Mouse (Mus musculus) liver, postnatal 0 days (tissue): Measurements from ENCODE around the gene Npas1. TPM values are rescaled to one million over a fixed set of nuclear protein-coding genes. Genes with fewer than 3 reads are reported as not detected.

ENCODE experiments used
- ATAC-seq: fragments of 200-750 bp; cut with Nextera tagmentation; 2 replicates; pipeline ENCODE4 v1.8.0; 2017; ENCODE audit warnings: mild to moderate bottlenecking, moderate library complexity
- DNase-seq: peaks from one replicate; pipeline ENCODE4 v3.0.0-alpha.2; 2016
- H3K27ac ChIP-seq: fragments of 300-500 bp; sonication (generic); 2 replicates; pipeline ENCODE4 v1.5.1; 2014; ENCODE audit warnings: antibody characterized with exemption, moderate library complexity, mild to moderate bottlenecking, low read depth
- H3K27me3 ChIP-seq: fragments of 300-500 bp; sonication (generic); 2 replicates; pipeline ENCODE4 v1.6.1; 2014; ENCODE audit warnings: low read length, control low read depth, mixed read lengths; ENCODE audit not compliant: insufficient read depth
- H3K36me3 ChIP-seq: fragments of 300-500 bp; sonication (generic); replicated peaks from 2 replicates; pipeline ENCODE4 v1.6.1; 2014; ENCODE audit warnings: mild to moderate bottlenecking, control low read depth, low read length, moderate library complexity, mixed read lengths; ENCODE audit not compliant: insufficient read depth
- H3K4me1 ChIP-seq: fragments of 300-500 bp; sonication (generic); 2 replicates; pipeline ENCODE4 v1.6.1; 2014; ENCODE audit warnings: antibody characterized with exemption, mild to moderate bottlenecking, control low read depth; ENCODE audit not compliant: insufficient read depth
- H3K4me2 ChIP-seq: fragments of 300-500 bp; sonication (generic); 2 replicates; pipeline ENCODE4 v1.6.1; 2014; ENCODE audit warnings: low read depth, mild to moderate bottlenecking, low read length, moderate library complexity, mixed read lengths
- H3K4me3 ChIP-seq: fragments of 300-500 bp; sonication (generic); 2 replicates; pipeline ENCODE4 v1.5.1; 2014; ENCODE audit warnings: low read depth, low read length
- H3K9ac ChIP-seq: fragments of 300-500 bp; sonication (generic); replicated peaks from 2 replicates; pipeline ENCODE4 v1.6.1; 2014; ENCODE audit warnings: mild to moderate bottlenecking, moderate library complexity
- H3K9me3 ChIP-seq: fragments of 300-500 bp; sonication (generic); 2 replicates; pipeline ENCODE4 v1.6.1; 2016; ENCODE audit warnings: mild to moderate bottlenecking, control low read depth, low read length, mixed read lengths
- CTCF ChIP-seq: sonication (generic); IDR thresholded peaks from 2 replicates; pipeline ENCODE4 v1.5.1; 2016; ENCODE audit warnings: antibody characterized with exemption, low read depth
- EP300 ChIP-seq: IDR thresholded peaks from 2 replicates; pipeline ENCODE4 v1.6.1; 2016; ENCODE audit warnings: antibody characterized with exemption, low read depth, mild to moderate bottlenecking
- WGBS: fragments of 180-500 bp; shearing (Covaris S2); extraction: QIAGEN DNeasy Blood & Tissue Kit; methylation state at CpG from one replicate; pipeline ENCODE4 v1.1.7; 2014; ENCODE audit not compliant: insufficient replicate concordance; 5-methylcytosine and 5-hydroxymethylcytosine counted together
- polyA plus RNA-seq: library from polyadenylated mRNA; unstranded; fragments of >200 nt; fragmentation: Nextera tagmentation; extraction: Ambion mirVana; gene quantifications from 2 replicates; pipeline ENCODE4 v1.2.1, GENCODE M21; 2015

The Npas1 gene
- polyA plus RNA-seq, 1 experiment from 2014 or later = 0.11 TPM

GRCm38 (mm10) chr7:16411100-16411499, 66.4 kb downstream of the Npas1 start:
- WGBS = 85% methylated on average over 5 of the region's 5 CpGs
- no peak for TF ChIP-seq EP300
- no peak for TF ChIP-seq CTCF
- DNase-seq (no peak), ATAC-seq (no peak)
- Histone ChIP-seq H3K9ac (no peak overlapping the region), H3K27ac (peak overlapping the region; percentile 59; the same call in 1 of the 2 replicates), H3K4me2 (no peak overlapping the region), H3K4me3 (no peak overlapping the region), H3K9me3 (no peaks in the 10 kb centered on the region), H3K27me3 (no peaks in the 10 kb centered on the region), H3K36me3 (peaks cover 14% of the 10 kb centered on the region), H3K4me1 (peaks cover 40% of the 10 kb centered on the region)

- WGBS = 87% methylated on average over 3 of the region's 3 CpGs
- H3K27me3 ChIP-seq = no peaks in the 10 kb centered on the region
- H3K4me1 ChIP-seq = peaks cover 52% of the 10 kb centered on the region
- DNase-seq (no peak), ATAC-seq (no peak)
- H3K36me3 ChIP-seq = peaks cover 8% of the 10 kb centered on the region
- TF ChIP-seq CTCF = no peak
- no peak for TF ChIP-seq EP300
- peak overlapping the region; percentile 100 for H3K27ac ChIP-seq
- no peaks in the 10 kb centered on the region for H3K9me3 ChIP-seq
- no peak overlapping the region for H3K4me2 ChIP-seq
- H3K4me3 ChIP-seq = no peak overlapping the region
- 0 out of 2 replicates have a peak overlapping the region, but pooled peaks have one; percentile 12 for H3K9ac ChIP-seq
These were observed 70.5 kb downstream of the Npas1 start for GRCm38 (mm10) chr7:16406978-16407377.

Other genes starting within 250 kb of the Npas1 start
- gene C5ar2, start 233.6 kb downstream of the Npas1 start, polyA plus RNA-seq = 0.92 and 1.2 TPM in 2 replicates
- 5.5 and 6.9 TPM in 2 replicates for gene C5ar1, start 218.2 kb downstream of the Npas1 start, polyA plus RNA-seq
- 7.5 and 8.4 TPM in 2 replicates for gene Inafm1, start 204.1 kb downstream of the Npas1 start, polyA plus RNA-seq
- gene Ccdc9, start 190.9 kb downstream of the Npas1 start, polyA plus RNA-seq = 5.7 and 8.8 TPM in 2 replicates
- 3.7 and 4.1 TPM in 2 replicates for gene Bbc3, start 169.3 kb downstream of the Npas1 start, polyA plus RNA-seq
- 48.3 and 51.9 TPM in 2 replicates for gene Sae1, start 89.9 kb downstream of the Npas1 start, polyA plus RNA-seq
- 4.7 and 5.2 TPM in 2 replicates for gene Zc3h4, start 76.8 kb downstream of the Npas1 start, polyA plus RNA-seq
- gene Tmem160, start 24.9 kb downstream of the Npas1 start, polyA plus RNA-seq = 38.7 and 43.0 TPM in 2 replicates
- gene Arhgap35, start 137.3 kb upstream of the Npas1 start, polyA plus RNA-seq = 2.4 and 2.7 TPM in 2 replicates
- gene Ceacam15, start 198.0 kb upstream of the Npas1 start, polyA plus RNA-seq = not detected in 2 replicates
- gene Ceacam9, start 244.2 kb upstream of the Npas1 start, polyA plus RNA-seq = not detected in 2 replicates